Mouse (Mus musculus) c-Kit-positive CD71-negative TER-119-negative erythroid progenitor cells, embryonic 14.5 days (primary cell): Measurements from ENCODE around the gene L3mbtl2.
"Not testable (repeated sequence)": the region's sequence is repeated elsewhere in the genome, so short reads cannot be mapped to it uniquely, and the experiment has no call there.

Experiments
- DNase-seq: peaks from one replicate; pipeline ENCODE4 v3.0.0-alpha.2; 2013; ENCODE audit warnings: low read depth

The L3mbtl2 gene

DNA sequence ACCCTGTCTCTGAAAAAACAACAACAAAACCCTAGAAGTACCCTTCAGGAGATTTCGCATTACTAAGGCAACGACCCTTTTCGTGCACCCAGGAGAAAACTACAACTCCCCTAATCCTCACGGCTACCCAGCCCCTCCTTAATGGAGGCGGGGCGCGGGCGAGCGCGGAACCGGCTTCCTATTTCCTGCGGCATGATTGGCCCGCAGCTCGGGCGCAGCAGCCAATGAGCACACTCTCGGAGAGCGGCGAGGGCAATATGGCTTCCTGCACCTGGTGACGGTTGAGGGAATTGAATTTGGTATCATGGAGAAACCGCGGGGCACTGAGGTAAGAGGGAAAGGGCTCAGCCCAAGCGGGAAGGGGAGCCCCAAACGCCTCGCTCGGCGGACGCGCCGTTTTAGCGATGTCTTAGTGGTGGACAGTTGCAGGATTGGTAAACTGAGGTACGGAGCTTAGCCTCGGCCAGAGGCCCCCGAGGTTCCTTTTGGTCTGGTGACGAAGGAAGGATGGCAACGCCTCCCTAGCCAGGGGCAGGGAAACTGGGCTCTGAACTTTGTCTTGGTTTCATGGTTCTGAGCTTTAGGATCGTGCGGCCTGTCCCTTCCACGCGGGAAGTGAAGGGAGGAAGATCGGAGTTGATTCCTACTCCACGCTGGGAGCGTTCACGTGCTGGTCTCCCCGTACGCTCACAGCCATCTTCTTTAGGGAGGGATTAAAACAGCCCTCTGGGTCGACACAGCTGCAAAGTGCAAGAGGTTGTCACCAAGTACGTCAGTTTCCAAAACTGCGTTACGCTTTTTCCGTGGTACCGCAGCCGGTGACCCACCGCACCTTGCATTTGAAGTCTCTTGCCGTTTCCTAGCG lies at the start of gene L3mbtl2:
TSS of gene L3mbtl2 (plus strand) at position 193 of the 865 bp plus-strand sequence.
- DNase-seq: peak; percentile 90

DNA sequence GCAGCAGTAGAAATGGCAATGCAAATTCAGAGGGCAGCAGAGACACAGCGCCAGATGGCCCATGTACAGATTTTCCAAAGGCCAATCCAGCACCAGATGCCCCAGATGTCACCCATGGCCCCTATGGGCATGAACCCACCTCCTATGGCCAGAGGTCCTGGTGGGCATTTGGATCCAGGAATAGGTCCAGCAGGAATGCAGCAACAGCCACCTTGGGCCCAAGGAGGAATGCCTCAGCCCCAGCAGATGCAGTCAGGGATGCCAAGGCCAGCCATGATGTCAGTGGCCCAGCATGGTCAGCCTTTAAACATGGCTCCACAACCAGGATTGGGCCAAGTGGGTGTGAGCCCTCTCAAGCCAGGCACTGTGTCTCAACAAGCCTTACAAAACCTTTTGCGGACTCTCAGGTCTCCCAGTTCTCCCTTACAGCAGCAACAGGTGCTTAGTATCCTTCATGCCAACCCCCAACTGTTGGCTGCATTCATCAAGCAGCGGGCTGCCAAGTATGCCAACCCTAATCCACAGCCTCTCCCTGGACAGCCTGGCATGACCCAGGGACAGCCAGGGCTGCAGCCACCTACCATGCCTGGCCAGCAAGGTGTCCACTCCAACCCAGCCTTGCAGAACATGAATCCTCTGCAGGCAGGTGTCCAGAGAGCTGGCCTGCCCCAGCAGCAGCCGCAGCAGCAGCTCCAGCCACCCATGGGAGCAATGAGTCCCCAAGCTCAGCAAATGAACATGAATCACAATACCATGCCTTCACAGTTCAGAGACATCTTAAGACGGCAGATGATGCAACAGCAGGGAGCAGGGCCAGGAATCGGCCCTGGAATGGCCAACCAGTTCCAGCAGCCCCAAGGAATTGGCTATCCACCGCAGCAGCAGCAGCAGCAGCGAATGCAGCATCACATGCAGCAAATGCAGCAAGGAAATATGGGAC lies 13.9 kb upstream of the L3mbtl2 start:
- DNase-seq: no peak

DNA sequence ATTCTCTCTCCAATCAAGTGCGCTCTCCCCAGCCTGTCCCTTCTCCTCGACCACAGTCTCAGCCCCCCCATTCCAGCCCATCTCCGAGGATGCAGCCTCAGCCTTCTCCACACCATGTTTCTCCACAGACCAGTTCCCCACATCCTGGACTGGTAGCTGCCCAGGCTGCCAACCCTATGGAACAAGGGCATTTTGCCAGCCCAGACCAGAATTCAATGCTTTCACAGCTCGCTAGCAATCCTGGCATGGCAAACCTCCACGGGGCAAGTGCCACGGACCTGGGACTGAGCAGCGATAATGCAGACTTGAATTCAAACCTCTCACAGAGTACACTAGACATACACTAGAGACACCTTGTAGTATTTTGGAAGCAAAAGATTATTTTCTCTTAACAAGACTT lies 13.1 kb upstream of the L3mbtl2 start:
- no peak for DNase-seq

DNA sequence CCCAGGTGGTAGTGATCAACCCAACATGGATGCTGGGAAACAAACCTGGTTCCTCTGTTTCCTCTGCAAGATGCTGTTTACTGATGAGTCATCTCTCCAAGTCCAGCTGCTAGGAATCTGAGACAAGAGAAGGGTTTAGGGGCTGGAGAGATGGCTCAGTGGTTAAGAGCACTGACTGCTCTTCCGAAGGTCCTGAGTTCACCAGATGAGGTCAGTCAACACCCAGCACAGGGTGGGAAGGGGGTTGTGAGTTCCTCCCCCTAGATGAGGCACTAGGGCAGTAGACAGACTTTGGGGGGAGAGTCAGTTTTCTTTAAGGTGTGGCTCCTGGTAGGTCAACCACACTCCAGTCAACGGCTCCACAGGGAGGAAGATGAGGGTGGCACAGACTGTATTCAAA lies 2.0 kb upstream of the L3mbtl2 start:
- no peak for DNase-seq

DNA sequence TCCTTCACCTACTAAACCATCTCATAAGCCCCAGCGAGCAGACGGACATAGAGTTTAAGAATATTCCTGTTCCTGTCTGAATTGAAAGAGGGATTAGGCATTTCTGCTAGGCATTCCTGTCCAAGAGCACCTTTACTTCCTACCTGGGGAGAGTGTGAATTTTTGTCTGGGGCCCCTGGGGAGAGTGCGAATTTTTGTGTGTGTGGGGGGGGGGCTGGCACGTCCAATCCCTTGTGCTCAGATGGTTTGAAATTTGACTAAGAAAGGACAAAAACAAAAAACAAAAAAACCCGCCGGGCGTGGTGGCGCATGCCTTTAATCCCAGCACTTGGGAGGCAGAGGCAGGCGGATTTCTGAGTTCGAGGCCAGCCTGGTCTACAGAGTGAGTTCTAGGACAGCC lies 408 bp upstream of the L3mbtl2 start:
- no peak for DNase-seq

DNA sequence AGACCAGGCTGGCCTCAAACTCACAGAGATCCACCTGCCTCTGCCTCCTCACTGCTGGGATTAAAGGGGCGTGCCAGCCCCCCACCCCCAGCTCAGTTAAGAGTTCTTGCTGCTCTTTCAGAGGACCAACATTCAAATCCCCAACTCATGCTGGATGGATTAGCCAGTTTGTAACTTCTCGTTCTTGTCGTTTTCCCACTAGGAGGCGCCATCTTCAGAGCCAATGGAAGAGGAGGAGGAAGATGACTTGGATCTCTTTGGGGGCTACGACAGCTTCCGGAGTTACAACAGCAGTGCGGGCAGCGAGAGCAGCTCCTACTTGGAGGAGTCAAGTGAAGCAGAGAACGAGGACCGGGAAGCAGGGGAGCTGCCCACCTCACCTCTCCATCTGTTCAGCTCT lies 3.3 kb downstream of the L3mbtl2 start:
- peak; percentile 28 for DNase-seq

DNA sequence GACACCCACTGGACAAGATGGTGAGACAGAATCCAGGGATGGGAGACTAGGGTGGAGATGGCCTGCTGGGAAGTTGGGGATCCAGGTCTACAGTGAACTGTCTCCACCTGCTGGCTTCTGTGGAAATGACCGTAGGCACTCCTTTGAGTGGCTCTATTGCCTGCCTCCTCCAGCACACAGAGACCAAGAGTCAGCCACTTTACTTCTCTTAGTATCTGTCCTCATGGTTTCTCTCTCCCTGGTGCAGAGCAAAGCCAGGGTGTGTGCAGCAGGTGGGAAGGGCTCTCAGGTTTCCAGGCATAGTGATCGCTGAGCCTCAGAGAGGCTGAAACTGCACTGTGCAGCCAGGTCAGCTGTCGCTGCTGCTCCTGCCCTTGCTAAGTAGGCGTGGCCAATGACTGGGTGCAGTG lies 6.5 kb downstream of the L3mbtl2 start:
- peak; percentile 23 for DNase-seq

DNA sequence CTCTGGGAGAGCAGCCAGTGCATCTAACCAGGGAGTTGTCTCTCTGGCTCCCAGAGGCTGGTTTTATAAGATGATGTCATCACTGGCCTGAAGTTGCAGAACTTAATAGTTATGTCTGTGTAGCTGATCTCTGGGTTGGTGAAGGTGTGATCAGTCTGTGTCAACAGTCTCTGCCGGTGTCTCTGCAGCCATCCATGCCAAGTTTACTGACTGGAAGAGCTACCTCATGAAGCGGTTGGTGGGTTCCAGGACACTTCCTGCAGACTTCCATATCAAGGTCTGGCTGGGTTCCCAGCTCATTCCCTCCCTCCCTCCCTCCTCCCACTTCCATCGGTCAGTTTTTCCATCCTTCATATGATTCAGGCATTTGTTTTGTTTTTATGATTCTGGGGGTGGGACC lies 12.9 kb downstream of the L3mbtl2 start:
- no peak for DNase-seq

DNA sequence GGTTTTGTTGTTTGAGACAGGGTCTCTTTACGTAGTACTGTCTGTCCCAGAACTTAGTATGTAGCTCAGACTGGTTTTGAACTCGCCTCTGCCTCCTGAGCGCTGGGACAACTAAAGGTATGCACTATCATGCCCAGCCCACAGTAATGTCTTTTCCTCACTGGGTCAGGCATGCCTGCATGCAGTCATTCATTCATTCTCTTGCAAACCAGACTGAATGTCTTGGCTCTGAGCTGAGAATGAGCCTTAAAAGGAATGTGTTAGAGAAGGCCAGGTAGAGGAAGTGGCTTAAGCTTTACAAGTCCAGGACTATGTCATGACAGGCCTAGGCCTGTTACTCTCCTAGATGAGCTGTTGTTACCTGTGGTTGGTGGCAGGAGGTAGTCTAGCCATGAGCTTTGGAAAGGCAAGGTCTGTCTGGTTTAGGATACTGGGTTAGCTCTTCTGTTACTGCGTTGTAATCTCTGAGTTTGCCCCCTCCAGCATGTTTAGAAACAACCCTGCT lies 16.7 kb downstream of the L3mbtl2 start:
- no peak for DNase-seq

DNA sequence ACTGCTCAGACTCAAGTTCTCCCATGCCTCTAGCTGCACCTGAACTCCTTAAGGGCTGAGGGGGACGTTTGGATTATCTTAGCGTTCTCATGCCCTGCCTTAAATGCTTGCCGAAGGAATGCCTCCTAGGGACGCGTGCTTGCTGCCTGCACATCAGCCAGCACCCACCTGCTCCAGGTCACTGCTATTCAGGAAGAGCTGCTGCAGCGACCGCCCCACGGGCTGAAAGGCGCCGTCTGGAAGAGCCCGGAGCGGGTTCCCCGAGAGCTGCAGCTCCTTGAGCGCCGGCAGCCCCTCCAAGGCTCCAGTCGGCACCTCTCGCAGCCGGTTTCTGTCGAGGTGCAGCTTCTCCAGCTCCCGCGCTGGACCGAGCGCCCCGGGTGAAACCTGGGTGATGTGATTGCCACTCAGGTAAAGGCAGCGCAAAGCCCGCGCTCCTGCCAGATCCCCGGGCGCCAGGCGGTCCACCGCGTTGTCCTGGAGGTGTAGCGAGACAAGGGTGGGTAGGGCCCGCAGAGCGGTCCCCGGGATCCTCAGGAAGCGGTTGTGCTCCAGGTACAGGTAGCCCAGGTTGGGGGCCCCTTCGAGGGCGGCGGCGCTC lies 29.8 kb downstream of the L3mbtl2 start:
- DNase-seq: no peak

DNA sequence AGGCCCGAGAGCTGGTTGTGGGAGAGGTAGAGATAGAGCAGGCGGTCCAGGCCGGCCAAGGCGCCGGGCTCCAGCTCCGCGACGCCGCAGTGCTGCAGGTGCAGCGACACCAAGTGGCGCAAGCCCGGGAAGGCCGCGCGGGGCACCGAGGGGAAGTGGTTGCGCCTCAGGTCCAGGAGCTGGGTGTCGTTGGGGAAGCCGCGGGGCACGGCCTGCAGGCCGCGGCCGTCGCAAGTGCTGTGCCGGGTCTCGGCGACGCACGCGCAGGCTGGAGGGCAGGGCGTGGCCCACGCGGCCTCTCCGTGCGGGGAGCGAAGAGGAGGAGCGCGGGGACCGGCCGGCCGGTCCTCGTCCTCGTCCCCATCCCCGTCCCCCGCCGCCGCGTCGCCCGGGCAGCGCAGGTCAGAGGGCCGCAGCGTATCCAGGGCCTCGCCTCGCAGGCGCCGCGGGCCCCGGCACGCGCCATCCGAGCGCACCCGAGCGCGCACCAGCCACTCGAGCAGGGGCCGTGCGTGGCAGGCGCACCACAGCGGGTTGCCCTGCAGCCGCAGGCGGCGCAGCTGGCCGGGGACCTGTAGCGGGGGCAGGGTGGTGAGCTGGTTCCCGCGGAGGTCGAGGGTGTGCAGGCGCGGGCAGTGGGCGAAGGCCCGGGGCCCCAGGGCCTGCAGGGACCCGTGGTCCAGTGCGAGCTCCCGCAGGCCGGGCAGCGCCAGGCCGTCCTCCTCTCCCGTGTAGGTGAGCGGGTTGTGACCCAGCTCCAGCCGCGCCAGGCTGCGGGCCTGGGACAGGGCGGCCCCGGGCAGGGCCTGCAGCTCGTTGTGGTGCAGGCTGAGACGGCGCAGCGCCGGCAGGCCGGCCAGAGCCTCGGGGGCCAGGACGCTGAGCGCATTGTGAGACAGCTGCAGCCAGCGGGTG lies 30.5 kb downstream of the L3mbtl2 start:
- peak; percentile 75 for DNase-seq

DNA sequence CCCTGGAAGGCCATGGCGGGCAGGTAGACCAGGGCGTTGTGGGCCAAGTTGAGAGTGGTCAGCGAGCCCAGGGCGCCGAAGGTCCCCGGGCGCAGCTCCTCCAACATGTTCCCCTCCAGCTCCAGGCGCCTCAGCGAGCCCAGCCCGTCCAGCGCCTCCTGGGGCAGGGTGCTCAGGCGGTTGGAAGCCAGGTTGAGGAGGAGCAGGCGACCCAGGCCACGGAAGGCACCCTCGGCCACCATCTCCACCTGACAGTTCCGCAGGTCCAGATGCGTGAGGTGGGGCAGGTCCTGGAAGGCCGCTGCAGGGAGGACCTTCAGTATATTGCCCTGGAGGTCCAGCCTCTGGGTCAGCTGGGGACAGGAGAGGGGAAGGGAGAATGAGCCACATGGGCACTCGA lies 31.2 kb downstream of the L3mbtl2 start:
- DNase-seq: no peak

DNA sequence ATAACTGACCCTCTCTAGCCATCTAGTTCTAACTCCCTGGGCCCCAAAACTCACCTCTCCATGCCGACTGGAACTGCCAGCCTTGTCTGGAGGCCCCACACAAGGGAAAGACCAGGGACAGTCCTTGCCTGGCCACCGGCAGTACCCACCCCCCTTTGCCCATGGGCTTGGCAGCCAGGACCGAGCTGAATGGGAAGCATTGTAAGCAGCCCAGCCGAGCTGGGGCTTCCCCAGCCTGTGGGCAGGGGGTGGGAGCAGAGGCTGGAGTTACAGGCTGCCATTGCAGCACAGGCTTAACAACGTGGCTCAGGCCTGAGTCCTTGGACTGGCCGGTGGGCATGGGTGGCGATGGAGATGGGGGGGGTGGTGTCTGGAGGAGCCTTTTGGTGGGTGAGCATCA lies 33.5 kb downstream of the L3mbtl2 start, which contains the start of gene Chadl:
TSS of gene Chadl (minus strand) at position 113 of the 400 bp plus-strand sequence.
- DNase-seq: no peak

DNA sequence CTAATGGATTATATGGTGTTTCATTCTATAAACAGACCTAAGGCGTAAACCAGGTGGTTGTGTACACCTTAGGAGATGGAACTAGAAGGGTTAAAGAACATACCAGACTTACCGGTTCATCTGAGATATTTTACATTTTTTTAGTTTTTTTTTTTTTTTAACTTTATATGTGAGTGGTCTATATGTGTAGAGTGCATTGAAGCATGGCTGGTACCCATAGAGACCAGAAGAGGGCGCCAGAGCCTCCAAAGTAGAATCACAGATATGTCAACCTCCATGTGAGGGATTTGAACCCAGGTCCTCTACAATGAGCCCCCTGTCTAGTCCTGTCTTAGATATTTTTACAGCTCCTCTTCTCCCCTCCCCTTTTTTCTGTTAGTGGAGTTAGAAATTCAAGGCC lies 34.2 kb downstream of the L3mbtl2 start:
- DNase-seq: peak; percentile 55

DNA sequence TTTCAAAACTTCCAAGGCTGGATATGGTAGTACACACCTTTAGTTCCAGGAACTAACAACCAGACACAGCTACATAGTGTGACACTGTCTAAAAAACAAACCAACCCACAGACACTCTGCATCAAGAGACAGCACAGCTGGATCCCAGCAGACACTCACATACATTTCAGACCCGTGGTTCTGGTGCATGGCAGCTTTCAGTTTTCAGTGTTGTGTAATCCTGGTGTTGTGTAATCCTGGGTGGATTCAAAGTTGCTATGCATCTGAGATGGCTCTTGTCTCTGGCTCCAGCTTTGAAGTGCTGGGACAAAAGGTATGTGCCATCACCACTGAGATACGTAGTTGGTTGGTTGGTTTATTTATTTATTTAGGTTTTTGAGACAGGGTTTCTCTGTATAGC lies 34.8 kb downstream of the L3mbtl2 start:
- DNase-seq: no peak

DNA sequence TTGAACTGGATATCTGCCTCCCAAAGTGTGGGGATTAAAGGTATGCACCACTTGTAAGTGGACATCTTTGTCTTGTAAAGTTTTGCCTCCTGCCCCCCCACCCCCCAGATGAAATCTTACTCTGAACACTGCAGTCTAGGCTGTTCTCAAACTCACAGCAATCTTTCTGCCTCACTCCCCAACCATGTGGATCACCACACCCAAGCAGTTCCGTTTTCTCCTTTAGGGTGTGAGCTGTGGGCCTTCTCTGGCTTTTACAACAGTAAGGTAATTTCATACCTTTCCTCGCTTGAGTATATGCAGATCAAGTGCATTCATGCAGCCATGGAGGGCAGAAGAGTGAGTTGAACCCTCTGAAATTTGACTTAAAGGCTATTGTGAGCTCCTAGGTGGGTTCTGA lies 36.5 kb downstream of the L3mbtl2 start:
- DNase-seq: no peak

DNA sequence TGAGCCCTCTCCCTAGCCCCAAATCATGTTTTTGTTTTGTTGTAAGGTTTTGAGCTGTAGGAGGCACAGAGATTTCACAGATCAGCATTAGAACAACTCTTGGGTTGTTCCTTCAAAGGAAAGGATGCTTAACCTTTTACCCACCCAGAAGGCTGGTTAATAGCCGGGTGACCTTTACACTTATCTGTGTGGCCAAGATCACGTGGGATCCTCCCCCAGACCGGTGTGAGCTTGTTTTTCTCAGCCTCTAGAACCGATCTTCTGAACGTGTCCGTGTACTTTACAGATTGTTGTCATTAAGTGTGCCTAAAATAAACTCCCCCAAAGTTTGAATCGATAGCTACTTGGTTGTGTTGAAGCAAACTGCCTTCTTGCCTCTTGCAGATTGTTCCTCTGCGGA lies 36.9 kb downstream of the L3mbtl2 start:
- no peak for DNase-seq

DNA sequence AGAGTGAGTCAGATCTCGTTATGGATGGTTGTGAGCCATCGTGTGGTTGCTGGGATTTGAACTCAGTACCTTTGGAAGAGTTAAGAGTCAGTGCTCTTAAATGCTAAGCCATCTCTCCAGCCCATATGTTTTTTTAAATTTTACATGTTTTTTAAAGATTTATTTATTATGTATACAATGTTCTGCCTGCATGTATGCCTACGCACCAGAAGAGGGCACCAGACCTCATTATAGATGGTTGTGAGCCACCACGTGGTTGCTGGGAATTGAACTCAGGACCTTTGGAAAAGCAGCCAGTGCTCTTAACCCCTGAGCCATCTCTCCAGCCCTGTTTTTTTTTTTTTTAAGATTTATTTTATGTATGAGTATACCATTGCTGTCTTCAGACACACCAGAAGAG lies 37.7 kb downstream of the L3mbtl2 start:
- DNase-seq: not testable (repeated sequence)

DNA sequence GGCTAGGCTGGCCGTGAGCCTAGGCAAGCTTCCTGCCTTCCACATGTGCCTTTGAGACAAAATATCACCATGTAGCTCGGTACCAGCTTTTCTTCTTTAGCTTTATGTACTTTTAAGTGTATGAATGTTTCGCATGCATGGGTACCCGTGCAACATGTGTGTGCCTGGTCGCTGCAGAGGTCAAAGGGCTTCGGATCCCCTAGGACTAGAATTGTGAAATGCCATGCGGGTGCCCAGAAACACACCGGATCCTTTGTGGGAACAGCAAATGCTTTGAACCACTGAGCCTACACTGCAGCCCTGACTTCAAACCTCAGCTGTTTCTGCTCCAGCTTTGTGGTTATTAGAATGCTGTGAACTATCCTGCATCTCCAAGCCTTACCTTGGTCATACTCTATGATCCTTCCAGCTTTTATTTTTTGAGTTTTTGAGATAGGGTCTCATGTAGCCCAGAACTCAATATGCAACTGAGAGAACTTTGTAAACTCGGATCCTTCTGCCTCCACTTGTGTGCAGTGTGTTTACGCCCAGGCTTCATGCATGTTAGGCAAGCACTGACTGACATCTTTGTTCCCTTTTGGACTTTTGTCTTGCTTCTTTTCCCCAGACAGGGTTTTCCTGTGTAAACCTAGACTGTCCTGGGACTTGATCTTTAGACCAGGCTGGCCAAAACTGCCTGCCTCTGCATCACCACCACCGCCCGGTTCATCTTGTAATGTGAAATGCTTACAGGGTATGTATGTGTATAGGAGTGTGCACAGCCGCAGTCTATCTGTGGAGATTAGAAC lies 38.8 kb downstream of the L3mbtl2 start:
- DNase-seq: no peak

DNA sequence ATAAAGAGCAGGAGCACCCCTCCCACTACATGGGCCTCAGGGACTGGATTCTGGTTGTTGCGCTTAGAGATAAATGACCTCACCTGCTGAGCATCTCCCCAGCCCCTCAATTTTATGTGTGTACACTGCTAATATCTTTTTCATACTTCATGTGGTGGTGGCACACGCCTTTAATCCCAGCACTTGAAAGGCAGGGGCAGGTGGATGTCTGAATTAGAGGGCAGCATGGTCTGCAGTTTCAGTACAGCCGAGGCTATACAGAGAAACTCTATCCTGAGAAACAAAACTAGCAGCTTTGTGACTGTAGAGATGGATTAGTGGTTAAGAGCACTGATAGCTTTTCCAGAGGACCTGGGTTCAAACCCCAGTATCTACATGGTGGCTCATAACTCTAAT lies 39.4 kb downstream of the L3mbtl2 start:
- no peak for DNase-seq
